Mouse (Mus musculus) embryonic fibroblast, embryonic 13.5 days (primary cell): ENCODE measurements around the gene Hemgn. TPM values are rescaled to one million over a fixed set of nuclear protein-coding genes. Genes with fewer than 3 reads are reported as not detected.
A peak's percentile ranks its signal among the peaks of the same experiment; 100 is the strongest.

Experiments used
- H3K27ac ChIP-seq: 2 replicates; pipeline ENCODE4 v1.5.1; 2012; ENCODE audit warnings: low read length, control low read depth, inconsistent platforms; ENCODE audit not compliant: insufficient read depth
- H3K4me1 ChIP-seq: 2 replicates; pipeline ENCODE4 v1.6.1; 2011; ENCODE audit warnings: low read length; ENCODE audit not compliant: control insufficient read depth, insufficient read depth
- H3K4me3 ChIP-seq: 2 replicates; pipeline ENCODE4 v1.5.1; 2011; ENCODE audit warnings: mild to moderate bottlenecking, control low read depth, low read length; ENCODE audit not compliant: insufficient read depth
- CTCF ChIP-seq: IDR thresholded peaks from 2 replicates; pipeline ENCODE4 v1.5.1; 2011; ENCODE audit warnings: mild to moderate bottlenecking, control low read depth, low read length, moderate library complexity, borderline replicate concordance; ENCODE audit not compliant: insufficient read depth
- POLR2A ChIP-seq: IDR thresholded peaks from 2 replicates; pipeline ENCODE4 v1.6.1; 2011; ENCODE audit warnings: low read depth, mild to moderate bottlenecking, control low read depth, low read length, moderate library complexity
- polyA plus RNA-seq: library from polyadenylated mRNA; stranded (reverse); fragments of >200 nt; gene quantifications from 2 replicates; pipeline ENCODE4 v1.2.4, GENCODE M21; 2011; ENCODE audit warnings: low read depth; ENCODE audit not compliant: missing spikeins, insufficient read length

The Hemgn gene
- polyA plus RNA-seq, 1 experiment, result not detected

GRCm38 (mm10) chr4:46389612-46390341, 23.5 kb downstream of the Hemgn start:
- Histone ChIP-seq H3K27ac (peak overlapping the region; percentile 74), H3K4me1 (no peaks in the 10 kb centered on the region)
- no peak for TF ChIP-seq CTCF
- TF ChIP-seq POLR2A, result no peak; the same call in none of the 2 replicates

GRCm38 (mm10) chr4:46389013-46389611, 24.2 kb downstream of the Hemgn start, which contains the start of gene Trmo:
Trmo (minus strand) TSS chr4:46389437.
- H3K27ac ChIP-seq, result peak within 1 kb of the TSS; percentile 74
- no peaks in the 10 kb centered on the region for H3K4me1 ChIP-seq
- H3K4me3 ChIP-seq, result peak within 1 kb of the TSS; percentile 55
- peak; percentile 96 for TF ChIP-seq POLR2A
- TF ChIP-seq CTCF, result no peak

More at GRCm38 (mm10) chr4:46389612-46390341, 23.5 kb downstream of the Hemgn start:
- peak overlapping the region; percentile 55 for H3K4me3 ChIP-seq

DNA sequence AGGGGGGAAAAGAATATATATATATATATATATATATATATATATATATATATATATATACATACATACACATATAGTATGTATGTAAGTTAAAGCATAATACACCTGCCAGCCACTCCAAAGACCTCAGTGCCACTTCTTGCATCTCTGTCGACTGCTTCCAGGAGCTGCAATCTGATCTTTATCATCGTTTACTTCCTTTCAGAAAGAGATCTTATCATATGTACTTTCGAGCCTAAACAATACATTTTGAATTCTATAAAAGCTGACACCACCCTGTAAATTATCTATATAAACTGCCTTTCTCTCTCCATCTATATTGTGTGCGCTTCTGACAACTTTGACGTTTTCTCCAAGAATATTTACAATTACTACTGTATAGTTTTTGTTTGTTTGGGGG, 24.8 kb downstream of the Hemgn start:
- Histone ChIP-seq H3K27ac (no peak overlapping the region), H3K4me3 (0 out of 2 replicates have a peak overlapping the region, but pooled peaks have one; percentile 5), H3K4me1 (no peaks in the 10 kb centered on the region)
- TF ChIP-seq CTCF, result no peak
- no peak for TF ChIP-seq POLR2A

- H3K4me1 ChIP-seq, result peaks cover 3% of the 10 kb centered on the region; the same call in 1 of the 2 replicates
- TF ChIP-seq POLR2A (no peak), CTCF (peak; percentile 91; the same call in 1 of the 2 replicates)
- H3K27ac ChIP-seq, result no peak overlapping the region
- no peak overlapping the region for H3K4me3 ChIP-seq
Observed at GRCm38 (mm10) chr4:46374869-46375368, 38.4 kb downstream of the Hemgn start.

DNA sequence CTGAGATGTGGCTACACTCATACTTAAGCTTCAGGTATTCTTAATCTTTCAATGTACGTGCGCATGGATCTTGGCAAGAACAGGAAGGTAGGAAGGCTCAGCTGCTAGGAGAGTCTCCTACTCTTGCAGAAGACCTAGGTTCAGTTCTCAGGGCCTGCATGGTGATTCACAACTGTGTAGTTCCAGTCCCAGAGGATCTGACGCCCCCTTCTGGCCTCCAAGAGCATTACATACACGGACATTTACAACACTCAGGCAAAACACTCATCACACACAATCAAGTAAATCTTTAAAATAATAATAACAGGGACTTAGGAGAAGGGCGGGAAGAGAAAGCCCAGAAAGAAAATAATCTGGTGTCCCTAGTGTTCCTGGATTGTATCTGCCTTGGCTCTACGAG, 38.9 kb downstream of the Hemgn start:
- TF ChIP-seq CTCF (no peak), POLR2A (no peak)
- H3K4me1 ChIP-seq, result peaks cover 3% of the 10 kb centered on the region; the same call in 1 of the 2 replicates
- H3K4me3 ChIP-seq, result no peak overlapping the region

GRCm38 (mm10) chr4:46371030-46371429, 42.3 kb downstream of the Hemgn start:
- peaks cover 3% of the 10 kb centered on the region; the same call in 1 of the 2 replicates for H3K4me1 ChIP-seq
- H3K27ac ChIP-seq, result no peak overlapping the region
- H3K4me3 ChIP-seq, result no peak overlapping the region
- TF ChIP-seq CTCF, result no peak
- TF ChIP-seq POLR2A, result peak; percentile 41; the same call in 1 of the 2 replicates

More for the DNA sequence above, 38.9 kb downstream of the Hemgn start:
- no peak overlapping the region for H3K27ac ChIP-seq

DNA sequence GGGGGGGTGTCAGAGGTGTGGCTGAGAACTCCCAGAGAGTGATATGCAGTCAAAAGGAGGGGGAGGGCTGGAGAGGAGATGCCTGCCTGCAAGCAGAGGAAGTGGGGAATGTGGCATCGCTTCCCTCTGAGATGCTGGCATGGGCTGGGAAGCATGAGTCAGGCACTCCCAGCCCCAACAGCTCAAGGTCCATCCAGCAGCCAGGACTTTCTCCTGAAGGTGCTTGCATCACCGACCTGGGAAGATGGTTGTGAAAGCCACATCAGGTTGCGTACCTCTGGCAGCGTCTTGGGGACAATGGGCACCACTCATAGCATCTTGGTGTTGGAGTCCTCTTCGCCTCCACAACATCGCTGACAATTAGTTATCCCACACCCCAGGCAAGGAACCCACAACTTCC, 42.9 kb downstream of the Hemgn start:
- Histone ChIP-seq H3K4me1 (peaks cover 3% of the 10 kb centered on the region; the same call in 1 of the 2 replicates), H3K27ac (no peak overlapping the region), H3K4me3 (no peak overlapping the region)
- TF ChIP-seq POLR2A, result no peak
- no peak for TF ChIP-seq CTCF

- no peak for TF ChIP-seq CTCF
- Histone ChIP-seq H3K4me3 (no peak overlapping the region), H3K4me1 (peaks cover 3% of the 10 kb centered on the region; the same call in 1 of the 2 replicates), H3K27ac (no peak overlapping the region)
Observed at GRCm38 (mm10) chr4:46369070-46369469, 44.2 kb downstream of the Hemgn start.

DNA sequence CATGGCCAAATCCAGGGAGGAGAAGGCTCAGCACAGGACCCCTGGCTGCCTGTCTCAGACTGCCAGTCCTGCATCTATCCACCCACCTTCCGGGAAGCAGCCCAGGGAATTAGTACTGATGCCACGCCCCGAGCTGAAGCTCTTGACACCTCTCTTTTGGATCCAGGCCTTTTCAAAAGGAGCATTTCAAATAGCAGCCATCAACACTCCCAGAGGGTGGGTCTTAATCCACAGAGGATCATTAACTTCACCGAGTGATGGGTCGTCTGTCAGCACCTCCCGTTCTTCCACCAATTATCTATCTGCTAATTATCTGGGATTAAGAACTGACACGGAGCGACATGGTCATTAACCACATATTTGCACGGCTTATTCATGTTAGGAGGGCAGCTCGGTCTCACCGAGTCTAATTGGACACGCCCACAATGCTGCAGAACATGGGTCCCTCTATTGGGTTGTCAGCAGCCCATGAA, 45.8 kb downstream of the Hemgn start:
- no peak overlapping the region for H3K27ac ChIP-seq
- TF ChIP-seq POLR2A (no peak), CTCF (no peak)
- H3K4me3 ChIP-seq, result no peak overlapping the region
- H3K4me1 ChIP-seq, result peaks cover 3% of the 10 kb centered on the region; the same call in 1 of the 2 replicates
